Mouse (Mus musculus) CH12.LX (cell line): ENCODE results near the gene Plekhg3.

Source experiments
- CTCF ChIP-seq, 2 experiments: IDR thresholded peaks in 1 of 2; conservative IDR thresholded peaks in 1 of 2; 2 replicates each; pipeline ENCODE4 v1.5.1; 2011 to 2012; ENCODE audit warnings: low read depth in 2 of 2, low read length in 2 of 2, improper control_type of control experiment in 1 of 2, inconsistent platforms in 1 of 2, mild to moderate bottlenecking in 1 of 2, moderate library complexity in 1 of 2
- E2F4 ChIP-seq: IDR thresholded peaks from 2 replicates; pipeline ENCODE4 v1.6.1; 2011; ENCODE audit warnings: low read depth, low read length, improper control_type of control experiment; ENCODE audit not compliant: insufficient replicate concordance
- ETS1 ChIP-seq: conservative IDR thresholded peaks from 2 replicates; pipeline ENCODE4 v1.6.1; 2012; ENCODE audit warnings: low read depth, mild to moderate bottlenecking, inconsistent platforms, low read length, improper control_type of control experiment, moderate library complexity

- TF ChIP-seq CTCF (conservative IDR thresholded peaks at IDR 0.05 in 1 of 2, IDR thresholded peaks at IDR 0.05 in 1 of 2; ENCODE audit: low read depth in 2 of 2, low read length in 2 of 2) (no peak), ETS1 (no peak), E2F4 (no peak)
Measured at GRCm38 (mm10) chr12:76574815-76575214, 44.1 kb downstream of the Plekhg3 start.
